Mouse (Mus musculus): ENCODE data around the gene Rtkn. TPM values are rescaled to one million over a fixed set of nuclear protein-coding genes. Genes with fewer than 3 reads are reported as not detected.
A peak's percentile ranks its signal among the peaks of the same experiment; 100 is the strongest.
"Not testable (repeated sequence)": the region's sequence is repeated elsewhere in the genome, so short reads cannot be mapped to it uniquely, and the experiment has no call there.

The Rtkn gene
- total RNA-seq, 2 experiments from 2014 or later, result 73.5 to 75.8 TPM

DNA sequence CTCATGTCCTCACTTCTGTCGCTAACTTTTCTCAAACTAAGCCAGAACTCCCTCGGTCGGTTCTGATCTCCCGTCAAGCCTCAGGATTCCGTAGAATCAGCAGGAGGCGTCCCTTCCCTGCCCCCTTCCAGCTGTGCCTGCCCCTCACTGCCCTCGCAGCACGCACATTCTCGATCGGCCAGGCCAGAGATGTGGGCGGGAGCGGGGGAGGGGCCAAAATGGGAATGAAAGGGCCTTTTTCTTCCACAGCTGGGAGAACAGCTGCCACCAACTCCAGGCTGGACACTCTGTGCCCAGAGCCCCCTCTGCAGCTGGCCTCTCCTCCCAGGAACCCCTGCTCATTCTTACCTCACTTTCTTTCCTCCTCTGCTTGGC lies 2.3 kb downstream of the Rtkn start:
- DNase-seq (ENCODE audit: low spot score in 2 of 2), result peak in 1 of 2 experiments; percentile 79

- DNase-seq (ENCODE audit: low spot score in 2 of 2), result no peak
Observed at GRCm38 (mm10) chr6:83138056-83138455, 2.8 kb downstream of the Rtkn start.

- DNase-seq (ENCODE audit: low spot score in 2 of 2), result no peak
Observed at GRCm38 (mm10) chr6:83140044-83140443, 4.8 kb downstream of the Rtkn start.

DNA sequence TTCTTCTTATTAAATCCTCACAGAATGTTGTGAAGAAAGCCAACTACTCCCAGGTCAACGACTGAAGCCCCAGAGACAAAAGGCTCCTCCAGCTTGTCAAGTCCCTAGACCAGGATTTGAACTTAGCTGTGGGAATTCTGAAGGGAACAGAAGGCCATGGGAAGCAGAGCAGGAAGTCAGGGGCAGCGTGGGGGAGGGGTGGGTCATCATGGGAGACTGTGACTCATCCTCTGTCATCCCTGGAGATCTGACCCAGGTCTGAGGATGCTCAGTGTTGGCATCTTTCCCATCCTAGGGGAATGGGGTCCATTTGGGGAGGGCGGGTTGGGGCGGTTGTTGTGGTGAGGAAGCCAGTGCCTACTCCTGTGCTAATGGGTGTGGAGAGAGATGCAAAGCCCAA lies 6.4 kb downstream of the Rtkn start:
- no peak for DNase-seq (ENCODE audit: low spot score in 2 of 2)

- DNase-seq (ENCODE audit: low spot score in 2 of 2), result peak in 1 of 2 experiments; percentile 71
Observed at GRCm38 (mm10) chr6:83142211-83142731, 7.0 kb downstream of the Rtkn start.

DNA sequence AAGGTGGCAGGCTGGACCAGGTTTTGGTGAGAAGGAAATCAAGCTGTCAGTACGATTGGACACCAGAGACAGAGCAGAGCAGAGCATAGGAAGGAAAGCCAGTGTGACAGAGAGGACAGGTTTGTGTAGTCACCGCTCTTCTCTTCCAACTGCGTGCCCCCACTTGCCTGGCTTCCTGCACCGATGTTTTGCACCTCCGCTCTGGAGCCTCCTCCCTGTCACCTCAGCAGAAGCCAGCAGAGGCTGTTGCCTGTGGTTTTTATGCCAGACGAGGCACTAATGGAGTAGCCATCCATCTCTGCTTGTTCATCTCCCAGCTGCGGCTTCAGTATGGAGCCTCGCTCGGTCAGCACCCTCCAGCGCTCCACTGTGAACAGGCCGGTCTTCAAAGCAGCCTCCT lies 7.6 kb downstream of the Rtkn start:
- DNase-seq (ENCODE audit: low spot score in 2 of 2), result peak in 1 of 2 experiments; percentile 50

GRCm38 (mm10) chr6:83145209-83145608 lies 9.9 kb downstream of the Rtkn start:
- DNase-seq (ENCODE audit: low spot score in 2 of 2), result peak in 1 of 2 experiments; percentile 45

GRCm38 (mm10) chr6:83145805-83146204 lies 10.5 kb downstream of the Rtkn start:
- no peak for DNase-seq (ENCODE audit: low spot score in 2 of 2)

DNA sequence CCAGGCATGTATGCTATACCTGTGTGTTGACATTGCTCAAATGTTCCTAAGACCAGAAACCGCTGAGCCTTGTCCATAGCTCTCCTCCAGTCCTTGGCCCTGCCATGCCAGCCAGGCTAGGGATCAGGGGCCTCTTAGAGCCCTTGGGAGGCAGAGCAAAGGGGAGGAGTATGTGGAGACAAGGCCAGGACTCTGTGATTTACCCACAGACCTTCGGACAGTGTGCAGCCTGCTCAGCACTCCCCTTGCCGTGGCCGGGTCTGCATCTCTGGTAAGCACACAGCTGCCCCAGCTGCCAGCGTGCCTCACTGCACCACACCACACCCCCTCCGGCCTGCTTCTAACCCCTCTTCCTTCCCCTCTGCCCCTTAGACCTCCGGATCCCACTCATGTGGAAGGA lies 12.0 kb downstream of the Rtkn start:
- no peak for DNase-seq (ENCODE audit: low spot score in 2 of 2)

DNA sequence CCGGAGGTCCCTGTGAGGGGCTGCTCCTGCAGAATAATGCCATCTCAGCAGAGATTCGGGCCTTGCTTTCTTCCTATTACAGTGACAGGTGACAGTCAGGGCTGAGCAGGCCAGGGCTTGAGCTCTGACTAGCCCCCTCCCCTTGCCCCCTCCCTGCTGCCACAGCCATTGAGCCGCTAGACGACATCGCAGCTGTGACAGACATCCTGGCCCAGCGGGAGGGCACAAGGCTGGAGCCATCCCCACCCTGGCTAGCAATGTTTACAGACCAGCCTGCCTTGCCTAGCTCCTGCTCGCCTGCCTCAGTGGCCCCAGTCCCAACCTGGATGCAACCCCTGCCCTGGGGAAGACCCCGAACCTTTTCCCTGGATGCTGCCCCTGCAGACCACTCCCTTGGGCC lies 16.5 kb downstream of the Rtkn start:
- DNase-seq (ENCODE audit: low spot score in 2 of 2), result no peak

- no peak for DNase-seq (ENCODE audit: low spot score in 2 of 2)
Observed at GRCm38 (mm10) chr6:83153038-83153437, 17.8 kb downstream of the Rtkn start.

- no peak for DNase-seq (ENCODE audit: low spot score in 2 of 2)
Observed at GRCm38 (mm10) chr6:83153485-83153884, 18.2 kb downstream of the Rtkn start.

DNA sequence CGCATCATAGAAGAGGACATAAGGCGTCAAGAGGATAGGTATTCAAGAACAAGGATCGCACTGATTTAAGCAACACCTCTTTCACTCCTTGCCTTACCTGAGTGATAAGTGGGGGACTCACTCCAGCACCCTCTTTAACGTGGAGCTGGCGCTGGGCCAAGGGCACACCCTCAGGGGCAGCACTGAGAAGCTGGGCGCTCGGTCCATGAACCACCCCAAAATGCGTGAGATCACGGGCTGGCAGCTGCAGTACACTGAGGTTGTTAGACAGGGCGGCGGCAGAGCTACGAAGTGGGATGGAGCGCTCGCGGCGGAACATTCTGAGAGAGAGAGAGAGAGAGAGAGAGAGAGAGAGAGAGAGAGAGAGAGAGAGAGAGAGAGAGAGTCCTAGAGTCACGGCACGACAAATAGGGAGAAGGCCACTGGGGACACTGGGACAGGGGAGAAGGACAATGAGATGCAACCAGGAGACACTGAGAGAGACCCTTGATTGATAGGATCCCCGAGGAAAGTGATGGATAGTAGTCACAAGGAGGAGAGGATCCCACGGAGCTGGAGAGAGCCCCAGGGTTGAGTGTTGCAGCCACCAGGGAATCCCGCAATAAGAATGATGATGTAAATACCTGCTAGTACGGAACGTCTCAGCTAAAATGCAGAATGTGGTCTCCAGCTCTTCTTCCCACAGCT lies 20.4 kb downstream of the Rtkn start:
- DNase-seq (ENCODE audit: low spot score in 2 of 2), result no peak

- DNase-seq (ENCODE audit: low spot score in 2 of 2), result peak; percentile 78 to 83
Observed at GRCm38 (mm10) chr6:83156259-83156684, 21.0 kb downstream of the Rtkn start, which contains the start of the genes Wdr54 and 1700003E16Rik. TSS of gene Wdr54 (minus strand) at chr6:83156397. TSS of gene 1700003E16Rik (plus strand) at chr6:83156404.

- not testable (repeated sequence) for DNase-seq (ENCODE audit: low spot score in 2 of 2)
Observed at GRCm38 (mm10) chr6:83159456-83159855, 24.2 kb downstream of the Rtkn start.

DNA sequence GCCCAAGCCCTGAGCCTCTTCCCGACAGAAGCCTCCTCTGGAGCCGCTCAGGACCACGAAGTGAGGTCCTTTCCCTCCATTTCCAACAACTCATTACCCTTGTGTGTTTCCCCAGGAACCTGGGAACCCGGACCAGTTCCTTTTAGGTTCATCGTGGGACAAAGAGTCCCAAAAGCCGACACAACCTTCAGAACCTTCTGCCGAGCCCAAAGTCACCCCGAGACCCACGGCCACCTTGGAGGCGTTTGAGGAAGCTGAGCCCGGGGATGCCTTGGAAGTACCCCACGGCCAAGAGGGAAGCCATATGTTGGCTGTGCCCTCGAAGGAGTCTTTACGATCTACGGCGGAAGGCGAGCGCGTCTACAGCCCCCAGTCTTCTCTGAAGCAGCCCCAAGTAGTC lies 26.2 kb downstream of the Rtkn start:
- no peak for DNase-seq (ENCODE audit: low spot score in 2 of 2)

DNA sequence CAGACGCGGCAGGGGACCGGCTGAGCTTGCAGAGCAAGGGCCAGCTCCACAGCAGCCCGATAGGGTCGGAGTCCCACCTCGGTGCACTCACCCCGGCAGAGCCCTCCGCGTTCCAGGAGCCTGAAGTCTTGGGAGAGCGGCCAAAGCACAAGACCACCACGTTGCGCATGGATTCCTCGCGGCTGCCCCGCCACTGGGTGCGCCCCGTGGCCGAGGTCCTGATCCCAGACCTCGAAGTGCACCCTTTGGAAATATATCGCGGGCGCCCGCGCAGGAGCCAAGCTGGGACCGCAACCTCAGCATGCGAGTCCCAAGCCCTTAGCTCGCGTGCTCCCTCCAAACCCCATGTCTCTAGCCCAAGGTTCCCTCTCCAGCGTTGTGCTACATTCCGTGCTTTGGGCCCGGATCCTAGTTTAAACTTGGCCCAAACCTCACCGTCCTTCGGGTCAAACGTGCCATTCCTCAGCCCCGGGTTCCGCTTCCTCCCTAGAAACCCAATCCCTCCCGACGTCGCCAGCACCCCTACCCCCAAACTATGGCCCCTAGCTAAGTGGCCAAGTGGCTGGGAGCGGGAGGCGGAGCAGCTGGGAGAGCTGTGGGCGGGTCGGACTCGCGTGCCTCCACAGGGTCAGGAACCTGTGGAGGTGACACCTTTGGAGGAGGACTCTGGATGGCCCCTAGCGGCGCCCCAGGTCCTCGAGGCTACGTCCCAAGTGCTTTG lies 26.8 kb downstream of the Rtkn start:
- no peak for DNase-seq (ENCODE audit: low spot score in 2 of 2)

DNA sequence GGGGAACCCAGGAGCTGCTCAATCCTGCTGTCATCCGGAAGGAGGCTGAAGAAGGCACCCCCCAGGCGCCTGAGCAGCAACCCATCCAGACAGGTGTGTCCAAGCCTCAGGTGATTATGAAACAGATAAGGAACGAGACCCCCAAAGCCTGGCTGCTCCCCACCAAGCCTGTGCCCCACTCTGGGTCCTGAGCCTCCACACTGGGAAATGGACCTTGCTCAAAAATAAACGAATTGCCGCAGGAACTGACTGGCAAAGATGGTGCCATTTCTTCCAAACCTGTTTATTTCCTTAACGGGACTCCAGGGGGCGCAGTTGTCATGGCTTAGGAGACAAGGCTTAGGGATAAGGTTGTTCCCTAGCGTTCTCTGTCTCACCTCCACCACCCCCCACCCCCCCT lies 27.4 kb downstream of the Rtkn start:
- peak in 1 of 2 experiments; percentile 80 for DNase-seq (ENCODE audit: low spot score in 2 of 2)

- no peak for DNase-seq (ENCODE audit: low spot score in 2 of 2)
Observed at GRCm38 (mm10) chr6:83165026-83165606, 29.9 kb downstream of the Rtkn start.

DNA sequence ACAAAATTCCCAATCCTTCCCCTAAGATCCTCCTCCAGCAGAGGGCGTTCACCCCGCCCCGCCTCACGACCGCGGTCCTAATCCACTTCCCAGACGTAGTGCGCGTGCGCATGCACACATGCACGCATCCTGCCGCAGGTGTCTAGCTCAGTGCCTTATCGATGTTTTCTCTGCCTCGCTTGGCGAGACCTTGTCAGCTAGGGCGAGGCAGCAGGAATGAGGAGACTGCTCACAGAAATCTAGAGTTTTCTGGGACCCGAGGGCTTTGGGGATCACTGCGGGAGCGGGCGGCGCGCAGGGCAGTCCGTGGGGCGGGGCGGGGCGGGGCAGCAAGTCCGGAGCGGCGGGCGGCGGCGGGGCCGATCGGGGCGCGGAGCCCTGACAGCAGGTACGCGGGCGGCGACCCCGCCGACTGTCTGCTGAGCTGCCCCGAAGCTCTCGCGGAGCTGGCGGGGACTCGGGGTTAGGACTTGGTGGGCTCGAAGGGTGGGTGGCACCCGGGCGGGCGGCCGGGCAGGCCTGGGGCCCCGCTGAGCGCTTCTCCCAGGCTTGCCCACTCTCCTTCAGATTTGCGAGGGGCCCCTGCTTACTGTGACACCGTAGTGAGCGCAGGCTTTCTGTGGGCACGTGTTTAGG lies 30.5 kb downstream of the Rtkn start, which contains the start of gene Dctn1:
Gene Dctn1 (plus strand): TSS at position 314 of the 636 bp plus-strand sequence.
- DNase-seq (ENCODE audit: low spot score in 2 of 2), result peak; percentile 93 to 95

DNA sequence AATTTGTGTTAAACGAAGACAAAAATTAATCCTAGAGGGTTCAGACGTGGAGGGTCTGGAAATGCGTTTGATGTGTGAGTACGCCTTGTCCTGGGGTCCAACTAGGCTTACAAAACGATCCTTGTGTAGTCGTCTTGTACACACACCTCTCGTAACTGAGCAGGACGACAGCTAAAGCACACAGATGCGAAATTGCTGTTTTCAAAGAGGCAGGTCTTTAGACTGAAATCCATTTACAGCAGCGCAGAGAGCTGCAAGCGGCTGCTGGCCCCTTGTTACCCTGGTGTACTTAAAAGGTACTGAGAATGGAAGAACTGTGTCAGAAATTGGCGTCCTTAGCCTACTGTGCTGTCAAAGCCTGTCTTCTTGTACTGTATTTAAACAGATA lies 31.0 kb downstream of the Rtkn start:
- no peak for DNase-seq (ENCODE audit: low spot score in 2 of 2)

All from layer of hippocampus, adult 18-20 months (tissue).